Mouse (Mus musculus) adrenal gland, postnatal 10 days (tissue): Measurements from ENCODE around the gene B830017H08Rik. TPM values are rescaled to one million over a fixed set of nuclear protein-coding genes. Genes with fewer than 3 reads are reported as not detected.

Experiments
- DNase-seq: peaks from one replicate; pipeline ENCODE4 v3.0.0; 2021; ENCODE audit warnings: mixed read lengths
- long read RNA-seq, 2 experiments: library from polyadenylated mRNA; stranded (forward); transcript quantifications; one replicate each; pipeline ENCODE4 v2.0.0; 2021
- total RNA-seq, 2 experiments: library from RNA; stranded (reverse); gene quantifications; 2 replicates each; pipeline ENCODE4 v1.2.3; 2021

The B830017H08Rik gene
- not detected for total RNA-seq
- long read RNA-seq, experiment 1, result 0 reads
- long read RNA-seq, experiment 2, partial matches to known transcripts, result 0 of 2 reads
- long read RNA-seq, experiment 2, other reads (novel, unspliced or antisense), result 2 of 2 reads

- no peak for DNase-seq
Measured at GRCm38 (mm10) chr16:17832821-17833220, at the start of gene B830017H08Rik. Gene B830017H08Rik, plus strand, starts transcription at chr16:17833121.

DNA sequence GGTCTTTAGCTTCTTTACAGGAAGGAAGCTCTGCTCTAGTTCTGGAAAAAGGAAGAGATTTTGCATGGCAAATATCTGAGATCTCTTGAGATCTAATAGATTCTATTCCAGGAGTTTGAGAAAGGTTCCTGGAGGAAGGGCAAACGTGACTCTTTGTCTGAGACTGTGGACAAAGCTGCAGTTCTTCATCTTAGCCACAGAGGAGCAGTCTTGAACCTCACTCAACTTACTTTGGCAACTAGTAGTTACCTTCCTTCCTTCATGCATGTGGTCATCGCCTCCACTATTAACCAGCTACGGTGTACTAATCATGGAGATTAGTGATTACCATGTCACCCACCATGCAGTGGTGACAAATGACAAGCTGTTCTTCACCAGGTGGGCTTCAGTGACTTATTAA is 47.6 kb upstream of the B830017H08Rik start:
- DNase-seq, result no peak

DNA sequence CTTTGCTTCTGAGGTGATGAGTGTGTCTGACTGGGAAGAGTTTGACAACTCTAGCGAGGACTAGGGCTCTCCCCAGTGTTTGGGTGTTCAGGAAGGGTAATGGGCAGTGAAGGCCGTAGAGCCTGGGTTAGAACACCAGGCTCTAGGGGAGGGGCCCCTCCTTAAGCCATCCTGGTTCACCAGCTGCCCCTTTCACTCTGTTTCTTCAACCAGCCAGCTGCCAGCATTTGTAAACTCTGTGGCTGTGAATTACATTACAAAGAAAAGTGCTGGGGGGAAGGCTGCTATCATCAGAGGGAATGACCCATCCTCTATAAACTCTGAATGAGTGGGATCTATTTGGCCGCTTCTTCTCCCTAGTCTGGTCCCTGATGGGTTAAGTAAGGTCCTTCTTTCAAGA is 40.2 kb upstream of the B830017H08Rik start:
- DNase-seq, result no peak

DNA sequence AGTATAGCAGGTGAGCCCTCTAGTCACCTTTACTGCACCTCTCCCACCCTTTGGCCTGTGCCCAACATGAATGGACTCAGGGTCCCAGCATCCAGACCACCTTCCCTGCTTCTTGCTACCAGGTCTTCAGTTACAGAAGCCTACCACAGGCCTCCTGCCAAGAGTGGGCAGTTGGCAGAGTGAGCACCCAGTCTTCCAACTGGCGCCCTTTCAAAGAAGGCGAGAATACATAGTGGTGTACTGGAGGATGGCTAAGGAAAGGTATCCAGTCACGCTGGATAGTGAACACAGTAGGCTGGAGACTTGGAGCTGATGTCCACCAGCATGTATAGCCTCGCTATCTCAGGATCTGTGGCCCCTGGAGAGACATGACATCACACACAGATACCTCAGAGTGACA is 38.9 kb upstream of the B830017H08Rik start:
- DNase-seq, result no peak

DNA sequence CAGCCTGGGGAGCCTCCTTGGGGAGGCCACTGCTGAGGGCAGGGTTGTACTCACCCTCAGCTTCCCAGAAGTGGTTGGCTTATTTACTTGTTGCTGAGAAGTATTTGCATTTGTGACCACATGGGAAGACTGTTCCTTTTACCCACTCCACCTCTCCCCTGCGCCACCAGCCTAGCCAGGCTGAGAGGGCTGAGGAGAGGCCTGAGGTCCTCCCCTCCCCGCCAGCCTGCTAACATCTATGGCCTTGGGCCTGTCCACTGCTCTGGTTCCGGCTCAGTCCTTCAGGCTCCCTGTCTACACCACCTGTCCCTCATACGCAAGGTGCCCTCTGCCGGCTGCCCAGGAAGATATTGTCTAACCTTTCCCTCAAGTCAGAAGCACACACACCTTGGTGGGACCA is 37.3 kb upstream of the B830017H08Rik start:
- no peak for DNase-seq

GRCm38 (mm10) chr16:17796519-17796918 is 36.4 kb upstream of the B830017H08Rik start:
- DNase-seq, result no peak

DNA sequence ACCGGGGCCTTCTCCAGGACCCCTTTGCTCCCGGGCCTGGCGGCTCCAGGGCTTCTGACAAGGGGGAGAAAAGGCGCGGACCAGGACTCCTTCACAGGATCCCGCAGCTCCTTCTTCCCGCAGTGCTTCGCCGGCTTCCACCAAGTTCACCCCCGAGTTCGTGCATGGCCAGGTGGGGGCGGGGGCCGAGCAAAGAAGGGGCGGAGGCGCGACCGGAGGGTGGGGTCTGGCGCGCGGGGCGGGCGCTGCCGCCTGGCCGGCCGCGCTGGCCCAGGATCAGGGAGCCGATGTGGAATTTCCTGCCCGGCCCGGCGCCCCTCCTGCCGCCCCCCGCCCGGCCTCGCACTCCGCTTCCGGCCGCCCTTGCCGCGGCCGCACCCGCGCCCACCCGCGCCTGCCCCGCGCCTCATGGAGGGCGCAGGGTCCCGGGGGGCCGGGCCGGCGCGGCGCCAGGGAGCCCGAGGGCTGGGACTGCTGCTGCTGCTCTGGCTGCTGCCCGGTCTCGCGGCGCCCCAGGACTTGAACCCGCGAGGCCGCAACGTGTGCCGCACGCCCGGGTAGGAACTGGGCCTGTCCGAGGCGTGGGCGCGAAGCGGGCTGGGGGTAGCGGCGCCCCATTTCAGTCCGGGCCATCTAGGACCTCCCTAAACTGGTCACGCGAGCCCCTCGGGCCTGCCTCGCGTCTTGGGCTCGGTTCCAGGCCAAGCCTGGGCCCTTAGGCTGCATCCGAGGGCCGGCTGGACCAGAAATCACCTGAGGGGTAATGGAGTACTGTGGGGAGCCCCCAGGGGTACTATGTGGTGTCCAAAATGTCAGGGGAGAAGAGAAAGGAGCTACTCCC is 35.7 kb upstream of the B830017H08Rik start, which contains the start of gene Scarf2:
TSS of gene Scarf2 (plus strand) at position 312 of the 841 bp plus-strand sequence.
- peak; percentile 62 for DNase-seq

DNA sequence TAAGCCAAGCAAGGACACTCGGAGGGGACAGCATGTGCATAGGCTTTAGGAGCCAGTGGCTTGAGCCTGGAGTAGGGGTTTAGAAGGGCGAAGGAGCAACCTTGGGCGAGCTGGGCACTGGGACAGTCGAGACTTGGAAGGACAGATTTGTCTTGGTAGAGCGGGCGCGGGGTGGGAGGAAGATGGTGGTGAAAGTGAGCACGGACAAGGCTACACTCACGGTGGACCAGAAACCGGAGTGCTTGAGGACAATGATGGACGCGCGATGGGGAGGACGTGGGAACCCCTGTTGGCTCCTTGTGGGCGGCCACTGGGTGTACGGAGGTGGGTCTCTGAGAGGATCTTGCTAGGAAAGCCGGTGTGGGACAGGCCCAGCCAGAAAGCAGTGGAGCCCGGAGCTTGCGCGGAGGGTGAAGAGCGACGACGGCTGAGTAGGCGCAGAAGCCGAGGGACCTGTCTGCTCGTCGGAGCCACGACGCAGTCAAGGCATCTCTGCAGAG is 35.1 kb upstream of the B830017H08Rik start:
- DNase-seq, result peak; percentile 23

DNA sequence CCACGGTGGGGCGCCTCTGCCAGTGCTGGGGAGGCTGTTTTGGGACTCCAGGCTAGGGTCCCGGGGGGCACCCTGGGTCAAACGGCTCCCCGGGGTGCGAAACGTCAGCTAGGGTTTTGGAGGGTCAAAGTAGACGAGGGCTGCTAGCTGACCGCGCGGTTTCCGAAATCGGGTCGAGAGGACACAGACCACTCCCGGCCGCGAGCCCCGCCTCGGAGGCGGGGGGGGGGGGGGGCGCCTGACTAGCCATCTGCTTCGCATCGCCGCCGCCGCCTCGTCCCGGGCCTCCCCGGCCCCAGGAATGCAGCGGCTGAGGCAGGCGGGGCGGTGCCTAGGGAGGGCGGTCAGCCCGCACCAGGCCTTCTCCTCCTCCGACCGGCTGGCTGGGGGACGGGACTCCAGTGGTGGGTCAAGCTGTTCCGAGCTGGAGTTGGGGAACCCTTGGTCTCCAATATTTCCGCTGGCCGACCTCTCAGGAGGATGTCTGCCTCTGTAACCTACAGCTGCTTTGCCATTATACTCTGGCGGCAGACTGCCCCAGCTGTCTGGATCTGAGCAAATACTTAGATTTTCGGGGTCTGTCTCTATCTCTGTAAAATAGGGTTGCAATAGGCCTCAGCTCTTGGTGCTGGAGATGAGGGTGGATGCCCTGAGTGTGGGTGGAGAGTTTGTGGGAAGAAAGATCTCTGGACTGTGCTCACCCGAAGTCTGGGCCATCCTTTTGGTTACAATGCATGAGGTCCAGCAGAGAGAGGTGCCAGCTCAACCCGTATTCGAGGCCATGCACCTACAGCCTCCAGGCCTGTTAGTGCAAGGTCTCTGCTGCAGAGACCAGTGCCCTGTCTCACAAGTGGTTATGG is 34.4 kb upstream of the B830017H08Rik start:
- peak; percentile 52 for DNase-seq

GRCm38 (mm10) chr16:17799584-17799983 is 33.3 kb upstream of the B830017H08Rik start:
- DNase-seq, result no peak

DNA sequence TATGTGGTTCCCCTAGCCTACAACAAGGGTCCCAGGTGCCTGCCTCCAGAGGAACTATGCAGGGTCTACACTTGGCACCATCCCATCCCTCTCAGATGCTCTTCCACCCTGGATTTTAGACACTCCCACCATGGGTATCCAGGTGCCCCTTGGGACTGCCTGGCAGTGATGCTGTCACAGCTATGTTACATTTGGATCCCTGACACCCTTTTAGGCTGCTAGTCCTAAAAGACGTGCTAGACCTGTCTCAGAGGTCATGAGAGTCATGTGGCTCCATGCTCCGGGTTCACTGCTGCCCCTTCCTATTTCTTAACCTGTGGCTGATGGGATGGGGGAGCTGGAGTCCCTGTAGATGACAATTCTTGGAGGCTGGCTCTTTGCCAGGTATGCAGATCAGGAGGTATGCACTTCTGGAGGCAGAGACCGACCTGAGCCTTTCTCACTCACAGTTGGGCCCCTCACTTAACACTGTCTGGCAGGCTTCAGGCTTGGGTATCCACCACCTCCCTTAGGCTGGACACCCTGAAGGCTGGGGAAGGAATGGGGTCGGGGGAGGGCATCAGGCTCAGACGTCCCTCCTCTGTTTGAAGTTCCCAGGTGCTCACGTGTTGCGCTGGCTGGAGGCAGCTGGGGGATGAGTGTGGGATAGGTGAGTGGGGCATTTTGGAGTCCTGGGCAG is 31.0 kb upstream of the B830017H08Rik start:
- DNase-seq, result no peak

DNA sequence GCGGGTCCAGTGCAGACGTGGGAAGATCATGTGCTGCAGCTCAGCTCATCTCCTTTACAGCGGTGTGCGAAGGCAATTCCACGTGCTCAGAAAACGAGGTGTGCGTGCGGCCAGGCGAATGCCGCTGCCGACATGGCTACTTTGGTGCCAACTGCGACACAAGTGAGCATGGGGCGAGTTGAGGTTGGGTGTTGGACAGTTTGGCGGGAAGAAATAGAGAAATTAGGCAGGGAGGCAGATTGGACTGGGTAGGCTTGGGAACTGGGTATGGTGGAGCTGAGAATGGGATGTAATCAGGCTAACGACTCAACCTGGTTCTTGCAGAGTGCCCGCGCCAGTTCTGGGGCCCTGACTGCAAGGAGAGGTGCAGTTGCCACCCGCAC is 30.5 kb upstream of the B830017H08Rik start:
- no peak for DNase-seq

DNA sequence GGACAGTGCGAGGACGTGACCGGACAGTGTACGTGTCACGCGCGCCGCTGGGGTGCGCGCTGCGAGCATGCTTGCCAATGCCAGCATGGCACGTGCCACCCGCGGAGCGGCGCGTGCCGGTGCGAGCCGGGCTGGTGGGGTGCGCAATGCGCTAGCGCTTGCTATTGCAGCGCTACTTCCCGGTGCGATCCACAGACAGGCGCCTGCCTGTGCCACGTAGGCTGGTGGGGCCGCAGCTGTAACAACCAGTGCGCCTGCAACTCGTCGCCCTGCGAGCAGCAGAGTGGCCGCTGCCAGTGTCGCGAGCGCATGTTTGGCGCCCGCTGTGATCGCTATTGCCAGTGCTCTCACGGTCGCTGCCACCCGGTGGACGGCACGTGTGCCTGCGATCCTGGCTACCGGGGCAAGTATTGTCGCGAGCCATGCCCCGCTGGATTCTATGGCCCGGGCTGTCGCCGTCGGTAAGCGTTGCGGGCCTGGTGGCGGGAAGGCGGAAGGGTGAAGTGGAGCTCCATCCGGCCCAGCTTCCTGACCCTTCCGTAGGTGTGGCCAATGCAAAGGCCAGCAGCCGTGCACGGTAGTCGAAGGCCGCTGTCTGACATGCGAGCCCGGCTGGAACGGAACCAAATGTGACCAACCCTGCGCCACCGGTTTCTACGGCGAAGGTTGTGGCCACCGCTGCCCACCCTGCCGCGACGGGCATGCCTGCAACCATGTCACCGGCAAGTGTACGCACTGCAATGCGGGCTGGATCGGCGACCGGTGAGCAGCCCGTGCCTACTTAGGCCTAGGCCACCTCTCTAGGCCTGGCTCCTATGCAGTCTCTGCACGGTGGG is 29.9 kb upstream of the B830017H08Rik start:
- peak; percentile 50 for DNase-seq

GRCm38 (mm10) chr16:17803675-17804448 is 29.1 kb upstream of the B830017H08Rik start:
- DNase-seq, result no peak

GRCm38 (mm10) chr16:17804449-17804912 is 28.4 kb upstream of the B830017H08Rik start:
- DNase-seq, result peak; percentile 54

DNA sequence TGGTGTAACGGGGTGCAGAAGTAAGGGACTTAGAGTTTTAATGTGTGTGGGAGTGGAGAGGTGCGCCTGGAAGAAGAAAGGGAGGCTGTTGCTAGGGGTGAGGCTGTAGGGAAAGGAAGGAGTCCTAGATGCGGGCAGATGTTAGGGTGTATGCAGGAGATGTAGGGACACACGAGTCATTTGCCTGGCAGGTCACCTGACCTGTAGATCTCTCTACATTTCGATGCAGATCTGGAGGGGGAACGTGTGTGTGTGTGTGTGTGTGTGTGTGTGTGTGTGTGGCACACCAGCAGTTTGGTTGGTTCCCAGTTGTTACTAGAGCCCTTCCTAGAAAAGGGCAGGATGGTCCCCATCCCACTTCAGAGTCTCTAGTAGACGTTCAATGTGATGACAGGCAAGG is 27.9 kb upstream of the B830017H08Rik start:
- DNase-seq, result no peak

DNA sequence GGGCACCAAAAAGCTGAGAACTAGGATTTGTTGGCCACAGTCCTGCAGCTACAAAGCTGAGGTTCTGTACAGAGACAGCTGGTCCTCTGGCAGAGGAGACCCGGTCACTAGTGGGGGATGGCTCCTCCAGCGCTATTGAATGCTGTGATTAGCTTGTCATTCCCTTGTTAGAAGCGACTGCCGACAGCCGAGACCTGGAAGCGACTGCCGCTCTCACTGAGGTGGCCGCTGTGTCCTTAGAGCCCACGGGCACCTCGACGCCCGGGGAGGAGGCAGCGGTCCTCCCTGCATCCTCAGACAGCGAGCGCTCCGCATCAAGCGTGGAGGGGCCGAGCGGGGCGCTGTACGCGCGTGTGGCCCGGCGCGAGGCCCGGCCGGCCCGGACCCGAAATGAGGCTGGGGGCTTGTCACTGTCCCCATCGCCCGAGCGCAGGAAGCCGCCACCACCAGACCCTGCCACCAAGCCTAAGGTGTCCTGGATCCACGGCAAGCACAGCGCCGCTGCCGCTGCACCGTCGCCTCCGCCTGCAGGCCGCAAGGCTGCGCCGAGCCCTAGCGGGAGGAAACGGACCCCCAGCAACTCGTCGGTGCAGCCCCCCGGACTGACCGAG is 26.2 kb upstream of the B830017H08Rik start:
- DNase-seq, result no peak

DNA sequence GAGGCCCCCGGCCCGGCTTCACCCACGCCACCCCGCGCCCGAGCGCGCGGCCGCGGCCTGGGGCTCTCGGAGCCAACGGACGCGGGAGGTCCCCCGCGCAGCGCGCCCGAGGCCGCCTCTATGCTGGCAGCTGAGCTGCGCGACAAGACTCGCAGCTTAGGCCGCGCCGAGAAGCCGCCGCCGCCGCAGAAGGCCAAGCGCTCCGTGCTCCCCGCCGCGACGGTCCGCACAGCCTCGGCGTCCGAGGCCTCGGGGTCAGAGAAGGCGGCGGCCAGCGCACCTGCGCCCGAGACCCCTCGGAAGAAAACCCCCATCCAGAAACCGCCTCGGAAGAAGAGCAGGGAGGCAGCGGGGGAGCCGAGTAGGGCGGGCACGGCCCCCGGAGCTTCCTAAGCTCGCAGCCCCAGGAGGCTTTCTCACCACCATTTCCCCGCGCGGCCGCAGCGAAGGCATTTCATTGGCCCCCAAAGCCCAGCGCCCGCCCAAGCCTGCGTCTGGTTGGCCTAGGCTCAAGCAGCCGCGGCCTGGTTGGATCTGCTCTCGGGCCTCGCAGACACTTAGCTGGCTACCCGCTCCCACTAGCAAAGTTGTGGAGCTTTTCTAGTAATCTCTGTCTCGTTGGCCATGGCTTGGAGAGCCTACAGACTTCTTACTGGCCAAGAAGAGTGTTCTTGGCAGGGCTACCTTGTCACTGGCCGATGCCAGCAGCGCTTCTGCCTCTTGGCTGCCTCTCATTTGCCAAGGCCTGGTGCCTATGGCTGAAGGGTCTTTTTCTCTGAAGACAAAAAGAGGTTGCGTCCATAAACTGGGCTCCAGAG is 25.5 kb upstream of the B830017H08Rik start:
- DNase-seq, result peak; percentile 92

DNA sequence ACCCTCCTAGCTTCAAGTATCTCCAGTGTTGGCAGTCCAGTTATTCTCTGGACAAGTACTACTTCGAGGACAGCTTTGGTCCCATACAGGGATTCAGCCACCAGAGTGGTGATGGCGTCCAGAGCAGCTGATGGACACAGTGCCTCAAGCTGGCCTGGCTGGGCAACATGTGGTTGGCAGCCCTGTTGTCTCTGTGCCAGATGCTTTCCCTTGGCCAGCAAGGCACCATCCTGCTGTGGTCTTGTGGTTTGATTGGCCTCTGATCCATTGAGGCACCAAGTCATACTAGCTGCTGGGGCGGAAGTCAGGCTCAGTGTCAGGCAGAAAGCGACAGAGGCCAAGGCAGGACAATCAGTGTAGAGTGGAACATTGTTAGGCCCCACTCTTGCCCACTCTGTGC is 23.8 kb upstream of the B830017H08Rik start:
- no peak for DNase-seq
